Mouse (Mus musculus) adrenal gland, postnatal 10 days (tissue): ENCODE results near the gene Nup37. TPM values are rescaled to one million over a fixed set of nuclear protein-coding genes. Genes with fewer than 3 reads are reported as not detected.

Experiments
- DNase-seq: peaks from one replicate; pipeline ENCODE4 v3.0.0; 2021; ENCODE audit warnings: mixed read lengths
- long read RNA-seq, 2 experiments: library from polyadenylated mRNA; stranded (forward); transcript quantifications; one replicate each; pipeline ENCODE4 v2.0.0; 2021
- total RNA-seq, 2 experiments: library from RNA; stranded (reverse); gene quantifications; 2 replicates each; pipeline ENCODE4 v1.2.3; 2021

Gene Nup37
- total RNA-seq: 10 to 100 TPM; 13.6 to 18.3 TPM
- long read RNA-seq, experiment 1, transcript Nup37-201 (10 exons, 1,267 nt): major isoform, 5 of 8 reads
- long read RNA-seq, experiment 1, partial matches to known transcripts: 1 of 8 reads
- long read RNA-seq, experiment 1, other reads (novel, unspliced or antisense): 0 of 8 reads
- long read RNA-seq, experiment 2, transcript Nup37-201 (10 exons, 1,267 nt): major isoform, 7 of 10 reads
- long read RNA-seq, experiment 2, partial matches to known transcripts: 1 of 10 reads
- long read RNA-seq, experiment 2, other reads (novel, unspliced or antisense): 2 of 10 reads

DNA sequence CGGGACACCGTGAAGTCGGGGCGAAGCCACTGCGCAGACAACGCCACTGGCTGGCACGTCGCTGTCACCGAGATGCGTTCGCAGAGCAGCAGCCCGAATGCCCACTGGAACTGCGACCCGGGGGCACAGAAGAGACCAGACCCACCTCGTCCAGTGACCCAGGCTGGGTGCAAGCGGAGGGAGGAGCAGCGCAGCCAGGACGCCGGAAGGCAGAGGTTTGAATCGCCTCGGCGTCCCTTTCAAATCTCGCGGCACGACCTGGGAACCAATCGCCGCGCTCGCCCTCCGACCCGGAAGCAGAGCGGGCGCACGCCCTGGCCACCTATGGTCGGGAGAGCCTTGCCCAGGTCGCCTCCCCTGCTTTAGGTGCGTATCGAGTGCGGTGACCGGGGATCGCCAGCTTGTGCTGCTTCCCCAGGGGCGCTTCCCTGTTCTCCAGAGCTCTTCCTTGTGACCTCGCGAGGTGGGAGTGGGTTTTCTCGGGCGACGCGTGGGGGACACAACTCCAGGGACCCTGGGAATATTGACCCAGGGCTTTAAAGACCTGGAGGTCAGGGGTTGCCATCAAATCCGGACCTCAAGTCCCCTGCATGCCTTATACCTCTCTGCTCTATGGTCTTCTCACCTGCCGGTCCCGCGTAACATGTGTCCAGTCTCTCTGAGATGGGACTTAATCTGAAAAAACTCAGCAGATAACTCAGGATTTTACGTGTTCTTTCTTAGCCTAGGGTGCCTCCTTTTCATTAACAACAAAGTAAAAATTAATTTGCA, at the start of gene Nup37, which contains the start of gene Parpbp:
TSS of gene Nup37 (plus strand) at position 286 of the 771 bp plus-strand sequence.
TSS of gene Parpbp (minus strand) at position 235 of the 771 bp plus-strand sequence.
- peak; percentile 94 for DNase-seq

DNA sequence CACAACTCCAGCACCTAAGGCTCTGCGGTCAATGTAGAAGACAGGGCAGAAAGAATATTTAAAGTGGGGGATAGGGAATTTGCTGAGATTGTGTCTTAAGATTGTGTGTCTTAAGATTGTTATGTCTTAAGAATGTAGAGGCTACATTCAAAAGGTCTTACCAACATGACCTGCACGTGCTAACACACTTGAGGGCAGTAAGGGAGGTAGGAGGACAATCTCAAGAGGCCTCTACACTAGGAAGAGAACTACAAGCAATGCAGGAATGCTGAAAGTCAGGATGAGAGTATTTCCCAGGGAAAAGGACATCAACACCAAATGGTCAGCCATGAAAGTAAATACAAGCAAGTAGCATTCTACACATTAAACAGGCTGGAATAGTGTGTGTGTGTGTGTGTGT, 40.6 kb upstream of the Nup37 start:
- no peak for DNase-seq

DNA sequence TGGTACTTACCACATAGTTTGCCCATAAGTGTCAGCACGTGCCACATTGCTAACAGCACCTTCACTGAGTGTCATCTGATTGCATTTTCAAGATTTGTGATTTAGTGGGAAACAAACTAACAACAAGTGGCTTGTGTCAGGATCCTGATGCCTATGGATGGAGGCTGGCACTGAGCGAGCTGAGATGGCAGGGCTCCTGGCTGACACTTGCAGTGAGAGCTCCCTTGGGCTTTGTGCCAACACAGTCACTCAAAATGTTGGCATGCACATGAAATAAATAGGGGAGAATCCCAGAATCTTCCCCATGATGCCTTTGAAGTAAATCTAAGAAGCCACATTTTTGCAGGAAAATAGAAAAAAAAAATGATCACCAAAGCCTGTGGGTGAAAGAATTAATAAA, 33.5 kb upstream of the Nup37 start:
- DNase-seq: peak; percentile 38

DNA sequence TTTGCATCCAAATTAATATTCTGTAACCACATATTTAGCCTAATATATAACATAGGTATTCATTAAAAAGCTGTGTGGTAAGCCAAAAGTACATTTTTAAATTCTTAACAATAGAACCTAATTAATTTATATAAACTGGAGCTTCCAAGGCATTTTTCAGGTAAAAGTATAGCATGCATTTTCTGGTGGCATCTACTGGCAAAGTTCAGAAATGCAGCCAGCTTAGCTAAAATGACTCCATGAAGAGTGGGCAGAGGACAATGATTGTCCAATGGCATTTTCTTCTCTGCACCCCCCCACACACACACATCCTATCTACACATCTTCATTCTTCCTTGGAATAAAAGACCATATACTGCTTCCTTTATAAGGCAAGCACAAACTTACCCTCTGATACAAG, 27.1 kb upstream of the Nup37 start:
- DNase-seq: no peak

DNA sequence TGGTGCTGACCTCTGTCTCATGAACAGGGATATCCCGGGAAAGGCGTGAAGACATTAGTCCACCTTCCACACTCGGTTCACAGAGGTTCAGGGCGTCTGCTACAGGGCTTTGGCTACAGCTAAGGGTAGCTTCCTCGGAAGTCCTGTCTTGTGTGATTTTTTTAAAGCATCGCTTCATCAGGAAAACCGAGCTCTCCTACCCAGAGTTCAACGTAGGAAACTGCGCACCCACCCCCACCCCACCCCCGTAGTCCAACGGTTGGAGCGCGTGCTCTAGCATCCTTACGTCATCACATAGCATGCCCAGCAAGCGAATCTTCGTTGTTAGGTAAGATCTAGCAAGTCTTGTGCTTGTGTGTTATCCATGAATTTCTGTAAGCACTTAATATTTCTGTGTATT, 11.2 kb upstream of the Nup37 start:
- DNase-seq: no peak

DNA sequence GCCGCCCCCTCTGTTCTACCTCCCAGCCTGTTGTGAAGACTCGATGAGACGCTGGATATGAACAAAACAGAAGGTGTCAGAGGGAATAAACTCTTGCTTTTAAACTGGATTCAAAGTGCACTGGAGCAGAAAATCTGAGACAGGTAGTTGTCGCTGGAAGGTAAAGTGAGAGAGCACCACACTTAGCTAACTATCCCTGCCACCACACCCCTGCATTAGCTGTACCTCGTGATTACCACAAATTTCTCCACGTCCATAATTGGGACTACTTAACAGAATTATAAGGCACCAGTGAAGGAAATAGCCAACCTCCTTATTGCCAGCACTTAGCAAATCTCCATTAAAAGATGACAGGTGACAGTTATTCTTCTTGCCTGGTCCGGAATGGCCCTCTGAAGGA, 605 bp upstream of the Nup37 start:
- DNase-seq: no peak

DNA sequence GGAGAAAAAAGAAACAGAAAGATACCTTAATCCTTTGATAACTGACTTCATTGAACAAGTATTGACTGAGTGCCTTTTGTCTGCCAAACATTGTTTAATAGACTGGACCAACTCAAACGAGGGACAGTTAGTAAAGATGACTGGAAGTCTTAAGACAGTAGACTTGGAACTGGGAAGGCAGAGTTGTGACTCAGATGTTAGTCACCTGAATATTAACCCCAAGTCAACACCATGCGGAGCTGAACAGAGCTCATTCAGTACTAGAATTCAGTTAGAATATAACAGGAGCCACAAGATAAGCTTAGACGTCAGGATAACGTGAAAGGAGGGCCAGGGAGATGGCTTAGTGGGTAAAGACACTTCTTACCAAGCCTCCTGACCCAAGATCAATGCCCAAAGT, 3.6 kb downstream of the Nup37 start:
- DNase-seq: no peak

DNA sequence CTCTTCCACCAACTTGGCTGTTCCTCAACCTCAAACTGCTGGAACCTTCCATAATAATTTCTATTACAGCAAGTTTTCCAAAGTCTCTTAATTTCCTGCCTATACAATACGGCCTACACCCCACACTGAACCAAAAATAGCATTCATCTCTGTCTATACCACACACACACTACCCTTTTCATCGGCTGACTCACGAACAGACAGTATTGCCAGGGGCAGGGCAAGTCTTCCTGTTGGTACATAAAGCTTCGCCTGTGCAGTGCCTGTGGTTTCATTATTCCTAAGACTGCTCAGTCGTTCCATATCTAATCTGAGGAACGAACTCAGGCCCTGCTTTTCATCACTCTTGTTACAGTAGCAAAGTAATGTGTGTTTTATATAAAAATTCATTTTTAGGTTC, 4.9 kb downstream of the Nup37 start:
- DNase-seq: no peak

DNA sequence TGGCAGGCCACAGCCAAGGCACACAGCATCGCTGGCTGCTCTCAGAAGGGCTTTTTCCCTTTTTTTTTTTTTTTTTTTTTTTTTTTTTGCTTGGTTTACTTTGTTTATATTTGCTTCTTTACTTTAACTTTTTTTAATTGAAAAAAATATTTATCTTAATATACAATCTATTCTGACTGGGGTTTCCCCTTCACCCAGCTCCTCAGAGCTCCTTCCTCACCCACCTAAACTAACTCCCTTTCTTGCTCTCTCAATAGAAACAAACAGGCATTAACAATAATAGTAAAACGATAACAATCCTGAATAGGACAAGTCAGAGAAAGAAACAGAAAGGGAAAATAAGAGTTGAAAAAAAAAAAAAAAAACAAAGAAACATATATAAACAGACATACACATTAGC, 15.3 kb downstream of the Nup37 start:
- no peak for DNase-seq

DNA sequence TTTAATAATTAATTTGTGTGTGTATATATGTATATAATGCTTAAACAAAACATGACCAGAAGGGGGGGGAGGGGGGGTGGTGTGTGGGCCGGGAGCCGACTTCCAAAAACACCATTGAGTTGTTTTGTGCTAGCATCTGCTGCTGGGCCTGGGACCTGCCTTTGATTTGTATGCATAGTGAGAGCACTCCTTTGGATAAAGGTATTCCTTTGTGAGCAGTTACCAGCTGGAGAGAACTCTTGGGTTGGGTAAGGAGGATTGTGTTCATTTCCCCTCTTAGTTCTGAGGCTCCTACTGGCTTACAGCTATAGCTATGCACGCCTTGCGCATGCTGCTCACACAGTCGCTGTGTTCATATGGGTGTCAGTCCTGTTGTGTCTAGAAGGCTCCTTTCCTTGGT, 15.9 kb downstream of the Nup37 start:
- DNase-seq: no peak

DNA sequence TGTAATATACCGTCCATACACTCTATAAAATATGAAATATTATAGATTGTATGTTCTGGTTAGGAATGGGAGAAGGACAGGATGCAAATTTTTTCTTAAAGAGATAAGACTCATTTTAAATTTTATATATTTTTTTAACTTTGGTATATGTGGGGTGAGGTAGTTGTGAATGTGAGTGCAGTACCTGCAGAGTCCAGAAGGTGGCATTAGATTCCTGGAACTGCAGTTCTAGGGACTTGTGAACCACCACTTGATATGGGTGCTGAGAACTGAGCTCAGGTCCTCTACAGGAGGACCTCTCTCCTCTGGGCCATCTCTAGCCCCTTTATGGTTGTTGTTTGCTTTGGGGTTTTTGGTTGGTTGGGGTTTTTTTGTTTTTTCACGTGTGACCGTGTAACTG, 19.4 kb downstream of the Nup37 start:
- no peak for DNase-seq

DNA sequence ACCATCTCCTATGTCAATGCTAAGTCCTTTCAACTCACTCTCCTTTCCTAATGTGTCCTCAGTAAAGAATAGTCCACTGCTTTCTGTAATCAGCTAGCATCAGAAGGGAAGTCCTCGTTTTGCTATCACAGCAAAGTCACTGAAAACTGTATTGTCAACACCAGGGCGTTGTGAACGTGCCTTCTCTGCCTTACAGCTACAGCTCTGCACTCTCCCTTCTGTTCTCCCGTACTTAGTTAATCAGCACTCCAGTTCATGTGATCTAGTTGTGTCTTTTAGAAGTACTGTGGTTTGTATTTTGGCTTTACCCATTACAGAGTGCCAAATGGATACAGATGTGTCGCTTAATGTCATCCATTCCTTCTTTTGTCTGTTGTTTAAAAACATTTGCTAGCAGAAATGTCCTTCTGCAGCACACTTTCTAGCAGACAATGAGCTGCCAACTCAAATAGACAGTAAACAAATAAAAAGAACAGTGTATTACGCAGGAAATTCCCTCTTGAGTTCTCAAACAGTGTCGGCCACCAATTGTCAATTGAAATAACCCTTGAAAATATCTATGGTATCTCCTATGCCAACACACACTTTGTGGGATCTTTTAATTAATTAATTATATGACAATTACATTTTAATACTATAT, 20.8 kb downstream of the Nup37 start:
- no peak for DNase-seq

DNA sequence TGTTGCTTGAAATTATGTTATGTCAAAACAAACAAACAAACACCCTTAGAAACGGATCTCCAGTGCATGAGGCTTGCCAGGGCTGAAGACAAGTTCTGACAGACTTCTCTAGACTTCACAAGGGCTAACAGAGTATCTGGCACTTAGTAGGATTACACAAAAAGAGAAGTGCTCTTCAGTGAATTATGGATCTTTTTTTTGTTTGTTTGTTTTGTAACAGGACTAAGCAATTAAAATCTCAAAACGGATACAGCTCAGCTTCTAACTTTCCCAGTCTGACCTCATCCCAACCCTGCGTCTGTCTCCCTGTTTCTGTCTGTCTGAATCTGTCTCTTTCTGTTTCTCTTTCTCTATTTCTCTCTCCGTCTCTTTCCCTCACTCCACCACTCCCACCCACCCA, 53.7 kb downstream of the Nup37 start:
- no peak for DNase-seq

DNA sequence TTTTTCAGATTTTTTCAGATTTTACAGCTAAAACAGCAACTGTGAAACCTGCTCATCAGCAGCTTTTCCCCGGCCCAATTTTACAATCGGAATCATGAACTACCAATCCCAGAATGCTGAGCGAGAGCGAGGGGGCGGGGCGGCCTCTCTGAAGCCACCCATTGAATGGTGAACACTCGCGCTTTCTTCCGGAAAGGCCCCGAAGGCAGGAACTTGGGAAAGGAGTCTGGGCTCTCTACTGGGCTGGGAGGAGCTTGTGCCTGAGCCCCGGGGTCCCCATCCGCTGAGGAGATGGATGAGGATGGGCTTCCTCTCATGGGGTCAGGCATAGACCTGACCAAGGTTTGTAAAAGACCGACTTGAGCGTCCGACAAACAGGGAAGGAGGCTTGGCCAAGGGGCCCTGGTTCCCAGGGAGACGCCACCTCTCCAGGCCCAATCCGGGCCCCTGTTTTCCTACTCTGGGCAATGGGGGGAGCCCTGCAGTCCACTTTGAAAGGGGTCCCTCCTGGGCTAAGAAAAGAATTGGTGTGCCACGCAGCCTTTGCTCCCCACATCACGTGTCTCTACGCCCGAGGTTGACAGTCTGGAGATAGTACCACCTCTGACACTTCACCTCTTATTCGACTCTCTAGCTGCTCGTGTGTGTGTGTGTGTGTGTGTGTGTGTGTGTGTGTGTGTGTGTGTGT, 54.3 kb downstream of the Nup37 start, which contains the start of gene Washc3:
TSS of gene Washc3 (plus strand) at position 143 of the 688 bp plus-strand sequence.
- peak; percentile 94 for DNase-seq

DNA sequence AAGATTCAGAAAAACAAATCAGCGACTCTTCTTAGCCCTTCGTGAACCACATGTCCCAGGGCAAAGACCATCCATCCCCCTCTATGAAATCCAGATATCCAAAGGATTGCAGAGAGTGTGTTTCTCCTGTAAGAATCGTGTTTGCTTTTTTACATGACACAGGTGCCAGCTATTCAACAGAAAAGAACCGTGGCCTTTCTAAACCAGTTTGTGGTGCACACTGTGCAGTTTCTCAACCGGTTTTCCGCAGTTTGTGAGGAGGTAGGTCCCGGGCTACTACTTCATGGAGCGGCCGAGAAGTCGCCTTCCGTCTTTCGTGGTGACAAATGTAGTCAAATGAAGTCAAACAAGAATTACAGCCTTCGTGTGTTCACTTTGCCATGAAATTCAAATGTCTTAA, 54.9 kb downstream of the Nup37 start:
- DNase-seq: no peak

DNA sequence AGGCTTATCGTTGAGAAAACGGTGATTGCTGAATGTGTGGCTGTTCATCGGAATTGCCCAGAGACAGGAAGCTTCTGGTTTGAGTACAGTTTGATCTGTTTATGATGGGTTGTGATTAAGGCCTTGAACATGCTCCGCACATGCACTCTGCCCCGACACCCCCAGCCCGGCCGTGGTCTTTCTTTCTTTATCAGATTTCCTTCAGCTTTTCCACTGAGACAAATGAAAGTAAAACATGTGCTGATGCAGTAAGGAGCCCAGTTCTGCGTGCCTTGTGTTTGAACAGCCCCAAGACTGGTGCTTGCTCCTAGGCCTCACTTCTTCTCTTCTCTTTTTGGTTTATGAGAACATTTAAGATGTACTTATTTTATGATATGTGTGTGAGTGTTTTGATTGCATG, 55.8 kb downstream of the Nup37 start:
- no peak for DNase-seq

DNA sequence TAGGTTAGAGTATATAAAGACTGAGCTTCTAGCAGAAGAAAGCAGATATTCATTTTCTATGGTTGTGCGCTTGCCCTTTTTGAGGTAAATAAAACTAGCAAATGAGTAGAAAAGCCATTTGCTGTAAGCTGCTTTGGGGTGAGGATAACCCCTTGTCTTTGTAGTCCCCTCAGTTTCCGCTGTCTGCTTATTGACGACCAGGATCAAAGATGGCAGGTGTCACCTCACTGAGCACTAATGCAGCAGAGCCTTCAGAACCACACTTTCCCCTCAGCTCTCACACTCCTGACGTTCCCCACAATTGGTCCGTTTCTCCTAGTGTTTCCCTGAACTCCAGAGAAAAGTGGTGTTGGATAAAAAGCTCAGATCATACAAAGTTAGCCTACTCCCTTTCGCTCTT, 56.4 kb downstream of the Nup37 start:
- no peak for DNase-seq

DNA sequence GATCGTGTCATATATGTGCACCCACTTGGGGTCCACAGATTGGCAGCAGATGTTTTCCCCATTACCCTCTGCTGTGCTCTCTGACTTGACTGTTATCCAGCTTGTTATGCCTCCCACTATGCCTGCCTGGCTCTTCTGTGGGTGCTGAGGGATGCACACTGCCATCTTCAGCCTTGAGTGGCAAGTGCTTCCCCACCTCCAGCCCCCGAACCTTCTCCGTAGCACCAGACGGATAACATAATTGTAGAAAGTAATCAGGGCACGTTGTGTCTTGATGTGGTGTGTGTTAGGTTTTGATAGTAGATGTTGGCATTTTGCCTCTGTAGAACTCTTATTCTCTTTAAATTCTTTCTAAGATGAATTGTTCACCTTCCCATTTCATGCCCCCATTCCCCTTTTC, 65.9 kb downstream of the Nup37 start:
- no peak for DNase-seq

DNA sequence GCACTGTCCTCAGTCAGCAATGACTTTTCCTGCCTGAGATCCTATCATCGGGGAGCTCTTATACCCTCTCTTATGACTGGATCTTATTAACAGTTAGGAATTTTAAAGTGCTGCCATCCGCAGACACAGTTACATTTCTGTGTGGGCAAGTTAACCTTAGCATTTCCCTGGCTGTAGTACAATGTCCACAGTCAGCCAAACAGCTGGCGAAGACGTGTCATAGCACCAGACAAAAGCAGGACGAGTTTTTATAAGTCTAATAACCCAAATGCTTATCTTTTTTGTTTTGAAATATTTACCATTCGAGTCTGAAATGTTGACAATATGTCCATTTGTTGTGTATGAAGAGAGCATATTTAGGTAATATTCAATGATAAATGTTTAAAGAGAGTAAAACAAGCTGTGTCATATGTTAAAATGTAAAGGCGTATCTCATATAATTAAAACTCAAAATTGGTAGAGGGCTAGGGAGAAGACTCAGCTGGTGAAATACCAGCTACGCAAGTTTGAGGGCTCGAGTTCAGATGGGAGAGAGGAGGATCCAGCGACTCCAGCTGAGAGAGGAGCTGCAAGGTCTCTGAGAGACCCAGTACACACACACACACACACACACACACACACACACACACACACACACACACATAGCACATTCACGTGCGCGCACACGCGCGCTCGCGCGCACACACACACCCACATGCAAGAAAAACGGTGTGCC, 68.2 kb downstream of the Nup37 start:
- no peak for DNase-seq

DNA sequence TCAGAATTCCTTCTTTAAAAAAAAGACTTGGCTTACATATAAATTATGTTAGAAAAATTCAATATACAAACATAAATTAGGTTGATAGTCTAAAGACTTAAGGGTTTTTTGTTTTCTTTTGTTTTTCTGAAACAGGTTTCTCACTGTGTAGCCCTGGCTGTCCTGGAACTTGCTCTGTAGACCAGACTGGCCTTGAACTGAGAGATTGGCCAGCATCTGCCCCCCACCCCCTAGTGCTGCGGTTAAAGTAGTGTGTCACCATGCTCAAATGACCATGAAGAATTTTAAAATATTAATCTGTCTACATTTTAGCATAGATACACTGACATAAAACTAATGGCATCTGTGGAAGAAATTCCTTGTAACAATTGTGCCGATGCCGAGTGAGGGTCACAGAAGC, 71.4 kb downstream of the Nup37 start:
- peak; percentile 28 for DNase-seq

DNA sequence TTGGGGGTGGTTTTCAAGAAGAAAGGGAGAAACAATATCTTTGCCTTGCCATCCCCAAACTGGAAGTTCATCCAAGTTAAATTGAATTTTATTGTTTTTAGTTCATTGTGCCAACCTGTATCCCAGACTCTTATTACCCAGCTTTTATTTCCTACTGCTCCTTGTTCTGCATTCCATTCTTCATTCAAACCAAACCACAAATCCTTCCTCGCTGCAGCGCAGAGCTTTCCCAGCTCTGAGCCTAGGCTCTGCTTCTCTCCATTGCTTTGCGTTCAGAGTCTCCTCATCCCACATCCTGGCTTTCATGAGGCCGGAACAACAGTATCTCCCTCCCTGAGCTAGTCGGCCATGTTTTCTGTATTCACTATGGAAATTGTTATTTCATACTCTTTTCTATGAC, 74.9 kb downstream of the Nup37 start:
- DNase-seq: no peak

DNA sequence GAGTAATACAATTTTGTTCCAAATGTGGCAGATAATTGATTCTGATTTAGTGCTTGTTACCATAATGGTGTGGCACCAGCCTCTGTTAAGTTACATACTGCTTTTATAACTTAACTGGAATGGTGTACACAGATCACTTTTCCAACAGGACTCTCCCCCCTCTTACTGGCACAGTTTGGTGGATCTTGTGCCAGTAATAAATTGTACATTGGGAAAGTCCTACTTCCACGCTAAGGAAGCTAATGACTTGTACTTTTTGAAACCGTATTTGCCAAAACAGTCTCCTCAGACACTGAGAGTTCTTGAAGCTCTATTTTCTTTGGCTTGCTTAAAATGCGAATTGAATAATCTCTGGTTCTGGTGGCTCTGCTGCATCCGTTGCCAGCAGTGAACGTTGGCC, 78.6 kb downstream of the Nup37 start:
- DNase-seq: peak; percentile 14
